Mouse (Mus musculus) CD4-positive, CD25-positive, alpha-beta regulatory T cell, adult 2 months (primary cell): ENCODE results near the gene Ppp1r21.

Source experiments
- DNase-seq: peaks from one replicate; pipeline ENCODE4 v3.0.0-alpha.2; 2012; ENCODE audit warnings: low read depth, low spot score

Ppp1r21 gene

DNA sequence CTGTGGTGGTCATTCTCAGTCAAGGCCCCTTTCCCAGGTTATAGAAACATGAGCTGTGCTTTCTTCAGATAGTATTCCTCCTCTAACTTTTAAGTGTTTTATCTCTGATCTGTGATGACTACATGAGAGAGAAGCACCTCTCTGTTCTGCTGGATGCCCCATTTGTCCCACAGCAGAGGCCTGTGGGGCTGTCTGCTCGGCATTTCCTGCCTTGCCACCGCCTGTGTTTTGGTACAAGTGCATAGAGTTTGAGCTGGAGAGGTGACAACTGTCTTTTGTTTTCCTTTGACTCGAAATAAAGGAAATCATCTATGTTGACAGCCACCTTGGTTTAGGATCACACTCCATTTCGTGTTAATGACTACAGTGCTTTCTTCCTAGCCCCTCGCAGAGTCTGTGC is 44.9 kb downstream of the Ppp1r21 start:
- peak; percentile 24 for DNase-seq

GRCm38 (mm10) chr17:88578522-88579242 is 48.8 kb downstream of the Ppp1r21 start:
- DNase-seq = no peak

- no peak for DNase-seq
Observed at GRCm38 (mm10) chr17:88580556-88580955, 50.6 kb downstream of the Ppp1r21 start.

GRCm38 (mm10) chr17:88581511-88582021 is 51.6 kb downstream of the Ppp1r21 start:
- DNase-seq = peak; percentile 65

DNA sequence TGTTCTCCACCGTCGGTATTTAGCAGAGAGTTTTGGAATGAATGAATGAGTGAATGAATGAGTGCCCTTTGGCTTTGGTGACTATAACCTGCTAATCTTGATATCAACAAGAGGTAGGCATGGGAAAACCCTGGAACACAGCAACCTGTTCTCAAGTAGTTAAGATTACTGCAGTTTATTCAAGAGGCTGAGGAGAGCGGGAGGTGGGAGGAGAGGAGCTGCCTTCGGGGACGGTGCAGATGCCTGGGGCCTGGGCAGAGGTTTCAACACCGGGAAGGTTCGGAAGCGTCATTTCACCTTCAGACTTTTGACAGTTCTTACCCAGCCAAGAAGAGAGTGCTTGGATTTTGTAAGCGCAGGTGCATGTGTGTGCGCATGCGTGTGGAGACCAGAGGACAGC is 53.1 kb downstream of the Ppp1r21 start:
- DNase-seq = no peak

- DNase-seq = no peak
Observed at GRCm38 (mm10) chr17:88583411-88583810, 53.5 kb downstream of the Ppp1r21 start.

GRCm38 (mm10) chr17:88587371-88587770 is 57.5 kb downstream of the Ppp1r21 start:
- DNase-seq = no peak

- DNase-seq = peak; percentile 18
Observed at GRCm38 (mm10) chr17:88588228-88588627, 58.3 kb downstream of the Ppp1r21 start.

GRCm38 (mm10) chr17:88590251-88590650 is 60.3 kb downstream of the Ppp1r21 start:
- DNase-seq = no peak

DNA sequence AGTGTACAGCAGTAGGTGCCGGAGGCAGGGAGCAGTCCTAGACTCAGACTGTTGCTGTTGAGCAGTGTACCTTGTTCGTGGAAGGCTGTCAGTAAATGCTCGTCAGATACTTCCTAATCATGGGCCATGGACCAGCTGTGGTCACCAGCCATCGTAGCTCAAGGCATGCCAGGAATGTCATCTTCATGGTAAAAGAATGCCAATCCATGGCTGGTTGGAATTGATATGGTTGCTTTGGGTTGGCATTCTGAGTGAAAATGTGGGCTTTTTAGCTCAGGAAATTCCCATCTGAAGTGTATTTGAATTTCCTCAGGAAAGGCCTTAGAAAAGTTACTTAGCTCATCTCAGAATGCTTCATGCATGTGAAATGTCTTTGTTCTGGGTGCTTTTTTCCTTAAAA is 65.2 kb downstream of the Ppp1r21 start:
- DNase-seq = no peak

DNA sequence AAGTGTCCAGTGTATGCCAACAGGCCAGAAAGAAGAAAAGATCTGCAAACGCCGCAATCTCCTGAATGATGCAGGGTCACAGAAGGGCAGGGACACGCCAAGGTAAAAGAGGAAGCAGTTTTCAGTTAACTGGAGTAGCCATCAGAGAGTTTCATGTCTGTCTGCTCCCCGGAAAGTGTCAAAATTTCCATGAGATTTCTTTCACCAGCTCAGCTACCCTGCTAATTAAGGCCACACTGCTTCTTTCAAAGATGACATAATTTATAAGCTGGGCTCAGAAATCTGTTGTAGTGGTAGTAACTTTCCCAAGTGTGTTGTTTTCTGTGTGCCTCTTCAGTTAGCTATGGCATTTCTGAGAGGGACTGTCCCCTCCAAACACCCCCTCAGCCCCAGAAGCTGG is 66.2 kb downstream of the Ppp1r21 start:
- peak; percentile 13 for DNase-seq

DNA sequence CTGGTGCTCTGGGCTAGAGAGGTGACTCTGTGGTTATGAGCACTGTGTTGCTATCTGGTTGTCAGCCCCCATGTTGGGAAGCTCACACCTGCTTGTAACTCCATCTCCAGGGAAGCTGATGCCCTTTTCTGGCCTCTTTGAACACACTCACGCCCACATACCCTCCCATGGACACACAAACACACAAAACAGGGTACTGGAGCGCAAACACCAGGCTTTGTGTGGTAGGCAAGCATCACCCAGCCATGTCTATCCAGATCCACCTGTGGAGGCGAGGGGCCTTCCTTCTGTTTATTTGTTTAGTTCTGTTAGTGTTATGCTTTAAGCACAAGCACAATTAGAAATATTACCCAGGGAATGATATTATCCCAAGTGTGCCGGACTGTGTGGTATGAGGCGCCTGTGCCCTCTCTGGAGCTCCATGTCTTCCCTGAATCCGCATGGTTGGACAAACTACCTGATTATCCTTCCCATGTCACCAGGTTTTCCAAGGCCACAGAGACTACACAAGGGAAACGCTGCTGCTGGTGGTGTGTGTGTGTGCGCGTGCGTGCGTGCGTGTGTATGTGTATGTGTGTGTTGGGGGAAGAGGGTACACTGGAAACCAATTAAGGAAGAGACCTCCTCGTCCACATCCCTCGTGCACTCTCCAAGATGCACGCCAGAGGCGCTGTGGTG is 66.8 kb downstream of the Ppp1r21 start:
- DNase-seq = peak; percentile 82

- DNase-seq = peak; percentile 55
Observed at GRCm38 (mm10) chr17:88597222-88598055, 67.5 kb downstream of the Ppp1r21 start, which contains the start of gene Ston1. Ston1 (plus strand) TSS chr17:88597684.

GRCm38 (mm10) chr17:88598056-88598420 is 68.1 kb downstream of the Ppp1r21 start:
- DNase-seq = no peak

DNA sequence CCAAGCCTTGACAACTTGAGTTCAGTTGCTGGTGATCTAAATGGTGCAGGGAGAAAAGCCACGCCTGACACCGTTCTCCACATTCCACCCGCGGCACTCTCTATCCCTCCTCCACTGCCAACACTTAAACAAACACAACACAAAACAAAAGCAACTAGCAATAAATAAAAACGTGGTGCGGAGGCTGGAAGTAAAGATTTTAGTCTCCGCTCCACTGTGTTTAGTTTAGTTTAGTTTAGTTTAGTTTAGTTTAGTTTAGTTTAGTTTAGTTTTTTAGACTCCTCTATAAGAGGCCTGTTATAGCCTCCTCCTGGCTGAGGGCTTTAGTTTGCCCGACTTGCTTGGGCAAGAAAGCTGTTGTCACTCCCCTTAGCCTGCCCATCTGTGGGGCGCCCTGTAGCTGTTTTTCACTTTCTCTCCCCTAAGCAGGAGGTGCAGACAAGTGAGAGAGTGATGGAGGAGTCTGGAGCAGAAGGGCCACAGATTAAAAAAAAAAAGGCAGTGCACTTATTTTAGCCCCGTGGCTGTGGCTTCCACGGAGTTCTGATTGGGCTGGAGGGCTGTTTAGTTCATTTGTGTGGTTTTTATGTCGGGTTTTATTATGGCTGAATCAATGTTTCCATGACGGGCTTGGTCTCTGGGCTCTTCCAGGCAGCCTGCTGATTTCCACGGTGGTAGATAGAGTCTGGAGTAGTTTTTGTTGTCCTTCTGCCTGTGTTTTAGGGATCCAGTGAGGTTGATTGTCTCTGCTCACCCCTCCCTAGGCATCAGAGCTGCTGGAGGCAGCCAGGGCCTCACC is 68.9 kb downstream of the Ppp1r21 start:
- DNase-seq = peak; percentile 74

DNA sequence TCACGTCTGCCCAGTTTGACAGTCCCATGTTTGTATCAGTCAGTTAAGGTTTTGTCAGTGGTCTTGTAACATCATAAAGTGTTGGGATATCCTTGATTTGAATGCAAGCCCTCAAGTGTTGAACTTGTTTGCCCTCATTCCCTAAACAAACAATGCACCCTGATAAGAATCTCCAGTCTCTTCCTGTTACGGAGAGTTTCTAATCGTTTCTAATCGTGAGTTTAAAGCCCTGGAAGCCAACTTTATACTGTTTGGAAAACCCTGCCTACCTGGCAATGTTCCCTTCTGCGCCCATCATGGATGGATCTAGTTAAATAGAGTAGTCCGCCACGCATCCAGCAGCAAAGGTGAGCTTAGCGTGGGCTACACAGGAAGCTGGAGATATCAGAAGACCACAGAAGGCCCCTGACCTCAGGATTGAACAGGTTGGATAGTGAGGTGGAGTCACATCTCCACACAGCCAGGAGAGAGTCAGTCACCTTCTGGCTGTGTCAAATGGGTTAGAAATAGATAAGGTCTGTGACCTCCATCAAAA is 70.6 kb downstream of the Ppp1r21 start:
- no peak for DNase-seq

DNA sequence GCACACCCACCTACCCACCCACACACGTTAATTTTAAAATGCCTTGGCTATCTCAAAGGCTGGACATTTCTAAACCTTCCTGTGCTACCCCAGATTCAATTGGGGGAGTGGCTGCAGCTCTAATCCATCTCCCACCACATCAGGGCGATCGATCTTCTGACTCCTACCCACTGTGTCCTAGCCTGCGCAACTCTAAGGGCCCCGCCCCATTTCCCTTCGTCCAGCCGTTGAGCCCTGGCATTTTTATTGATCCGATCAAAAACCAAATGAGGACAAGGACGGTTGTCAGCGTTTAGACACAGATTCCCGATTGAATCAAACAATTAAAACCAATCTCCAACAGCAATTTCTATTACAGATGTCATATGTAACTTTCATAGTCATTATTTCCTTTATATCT is 74.0 kb downstream of the Ppp1r21 start:
- DNase-seq = no peak

DNA sequence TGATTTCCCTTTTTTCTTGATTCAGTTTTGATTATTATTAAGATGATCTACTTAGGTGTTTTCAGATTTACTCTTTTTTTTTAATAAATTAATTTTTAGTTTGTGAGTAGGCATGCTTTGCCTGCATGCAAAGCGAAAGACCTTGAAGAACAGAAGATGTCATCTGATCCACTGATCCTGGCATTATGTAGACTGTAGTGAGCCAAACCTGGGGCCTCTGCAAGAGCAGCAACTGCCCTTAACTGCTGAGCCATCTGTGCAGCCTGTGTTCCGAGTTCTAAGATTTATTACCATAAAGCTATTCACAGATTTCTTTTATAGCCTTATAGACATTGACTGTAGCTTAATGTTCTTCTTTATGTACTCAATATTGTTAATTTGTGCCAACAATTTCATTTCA is 76.1 kb downstream of the Ppp1r21 start:
- no peak for DNase-seq

DNA sequence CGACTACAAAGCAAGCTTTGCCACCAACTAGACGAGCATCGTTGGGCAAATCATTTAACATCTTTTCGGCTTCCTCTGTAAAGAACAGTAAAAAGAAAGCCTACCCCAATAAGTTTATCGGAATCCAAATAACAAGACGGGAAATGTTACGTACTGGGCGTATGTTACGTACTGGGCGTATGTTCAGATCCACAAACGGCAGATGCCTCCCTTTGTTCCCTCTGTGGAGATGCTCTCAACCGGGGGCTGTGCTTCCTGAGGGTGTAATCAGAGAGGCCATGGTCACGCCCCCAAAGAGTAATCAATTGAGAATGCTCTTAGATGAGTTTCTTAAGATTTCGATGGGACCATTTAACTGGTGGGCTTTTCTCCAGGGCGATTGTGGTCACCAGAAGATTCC is 79.4 kb downstream of the Ppp1r21 start:
- no peak for DNase-seq

DNA sequence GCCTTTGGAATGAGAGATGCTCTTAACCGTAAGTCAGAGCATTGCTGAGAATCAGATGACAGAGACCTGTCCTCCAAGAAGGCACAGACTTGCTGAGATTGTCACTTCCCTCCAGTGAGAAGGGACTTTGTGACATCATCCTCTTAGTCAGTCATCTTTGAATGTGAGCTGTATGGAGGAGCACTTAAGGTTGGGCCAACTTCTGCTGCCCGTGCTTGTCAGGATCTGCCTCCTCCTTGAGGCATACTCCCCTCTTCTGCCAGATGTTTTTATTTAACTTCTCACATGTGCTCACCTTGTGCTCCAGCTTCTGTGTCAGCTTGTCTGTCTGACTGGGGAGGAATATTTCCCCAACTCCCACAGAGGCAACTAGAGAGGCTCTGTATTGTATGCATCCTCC is 81.1 kb downstream of the Ppp1r21 start:
- no peak for DNase-seq

DNA sequence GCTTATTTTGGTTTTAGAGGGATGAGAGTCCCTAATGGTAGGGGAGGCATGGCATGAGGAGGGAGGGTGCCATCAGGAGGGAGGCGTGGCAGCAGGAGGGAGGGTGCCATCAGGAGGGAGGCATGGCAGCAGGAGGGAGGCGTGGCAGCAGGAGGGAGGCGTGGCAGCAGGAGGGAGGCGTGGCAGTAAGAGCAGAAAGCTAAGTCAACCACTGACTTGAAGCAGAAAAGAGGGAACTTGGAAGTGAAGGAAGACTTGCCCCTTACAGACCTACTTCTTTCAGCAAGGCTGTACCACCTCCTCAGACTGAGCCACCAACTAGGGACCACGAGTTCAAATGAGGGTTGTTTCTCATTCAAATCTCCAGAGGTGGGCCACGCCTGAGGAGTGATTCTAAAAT is 83.3 kb downstream of the Ppp1r21 start:
- no peak for DNase-seq
